Mouse (Mus musculus) midbrain, embryonic 14.5 days (tissue): Measurements from ENCODE around the gene Nell2. TPM values are rescaled to one million over a fixed set of nuclear protein-coding genes. Genes with fewer than 3 reads are reported as not detected.

Source experiments
- ATAC-seq: fragments of 200-750 bp; cut with Nextera tagmentation; 2 replicates; pipeline ENCODE4 v1.8.0; 2017; ENCODE audit warnings: moderate number of reproducible peaks, moderate library complexity; ENCODE audit not compliant: low FRiP score, low TSS enrichment
- DNase-seq: peaks from one replicate; pipeline ENCODE4 v3.0.0-alpha.2; 2015
- H3K27ac ChIP-seq: fragments of 300-500 bp; sonication (generic); replicated peaks from 2 replicates; pipeline ENCODE4 v1.5.1; 2014; ENCODE audit warnings: mild to moderate bottlenecking, low read depth, low read length, moderate library complexity
- H3K27me3 ChIP-seq: fragments of 300-500 bp; sonication (generic); 2 replicates; pipeline ENCODE4 v1.6.1; 2014; ENCODE audit warnings: low read length, control low read depth, mixed read lengths; ENCODE audit not compliant: control insufficient read depth, insufficient read depth
- H3K36me3 ChIP-seq: fragments of 300-500 bp; sonication (generic); 2 replicates; pipeline ENCODE4 v1.6.1; 2014; ENCODE audit warnings: low read length, control low read depth; ENCODE audit not compliant: control insufficient read depth, insufficient read depth
- H3K4me1 ChIP-seq: fragments of 300-500 bp; sonication (generic); 2 replicates; pipeline ENCODE4 v1.6.1; 2014; ENCODE audit warnings: mild to moderate bottlenecking, antibody characterized with exemption, low read length, control low read depth; ENCODE audit not compliant: control insufficient read depth, insufficient read depth
- H3K4me2 ChIP-seq: fragments of 300-500 bp; sonication (generic); 2 replicates; pipeline ENCODE4 v1.6.1; 2014; ENCODE audit warnings: mild to moderate bottlenecking, low read length, moderate library complexity
- H3K4me3 ChIP-seq: fragments of 300-500 bp; sonication (generic); replicated peaks from 2 replicates; pipeline ENCODE4 v1.5.1; 2014; ENCODE audit warnings: low read depth, low read length
- H3K9ac ChIP-seq: fragments of 300-500 bp; sonication (generic); replicated peaks from 2 replicates; pipeline ENCODE4 v1.6.1; 2014; ENCODE audit warnings: mild to moderate bottlenecking, low read length, moderate library complexity
- H3K9me3 ChIP-seq: fragments of 300-500 bp; sonication (generic); 2 replicates; pipeline ENCODE4 v1.6.1; 2016; ENCODE audit warnings: low read length, control low read depth, mixed read lengths; ENCODE audit not compliant: control insufficient read depth
- whole genome bisulfite sequencing: fragments of 180-500 bp; shearing (Covaris S2); extraction: QIAGEN DNeasy Blood & Tissue Kit; methylation state at CpG from one replicate; pipeline ENCODE4 v1.1.7; 2014; 5-methylcytosine and 5-hydroxymethylcytosine counted together
- polyA plus RNA-seq: library from polyadenylated mRNA; unstranded; fragments of >200 nt; fragmentation: Nextera tagmentation; extraction: Ambion mirVana; gene quantifications from 2 replicates; pipeline ENCODE4 v1.2.1, GENCODE M21; 2014

Gene Nell2
- polyA plus RNA-seq, 1 experiment from 2014 or later, result 170 TPM

DNA sequence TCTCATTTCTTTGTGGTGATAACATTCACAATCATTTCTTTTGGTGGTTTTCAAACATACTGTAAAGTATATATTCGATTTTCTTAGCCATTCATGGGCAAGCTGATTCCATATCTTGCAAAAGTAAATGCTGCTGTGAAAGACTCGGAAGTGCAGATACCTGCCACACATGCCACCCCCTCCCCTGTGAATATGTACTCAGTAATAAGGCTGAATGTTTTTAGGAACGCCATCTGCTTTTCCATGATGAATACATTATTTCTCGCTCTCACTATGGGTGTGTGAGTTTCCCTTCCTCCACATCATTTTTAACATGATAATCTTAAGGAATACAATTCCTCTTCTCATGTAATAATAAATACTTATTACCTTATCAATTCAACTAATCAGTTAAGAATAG is 90.6 kb downstream of the Nell2 start:
- H3K9ac ChIP-seq, result no peak overlapping the region
- no peak overlapping the region for H3K27ac ChIP-seq
- no peak for ATAC-seq
- H3K4me3 ChIP-seq, result no peak overlapping the region
- no peaks in the 10 kb centered on the region for H3K27me3 ChIP-seq
- 69% methylated on average over 4 of the region's 4 CpGs for WGBS
- no peak overlapping the region for H3K4me2 ChIP-seq
- 0 out of 2 replicates have a peak, but pooled peaks cover 1% of the 10 kb centered on the region for H3K4me1 ChIP-seq
- peaks cover 6% of the 10 kb centered on the region; the same call in 1 of the 2 replicates for H3K36me3 ChIP-seq
- no peaks in the 10 kb centered on the region for H3K9me3 ChIP-seq
- no peak for DNase-seq

DNA sequence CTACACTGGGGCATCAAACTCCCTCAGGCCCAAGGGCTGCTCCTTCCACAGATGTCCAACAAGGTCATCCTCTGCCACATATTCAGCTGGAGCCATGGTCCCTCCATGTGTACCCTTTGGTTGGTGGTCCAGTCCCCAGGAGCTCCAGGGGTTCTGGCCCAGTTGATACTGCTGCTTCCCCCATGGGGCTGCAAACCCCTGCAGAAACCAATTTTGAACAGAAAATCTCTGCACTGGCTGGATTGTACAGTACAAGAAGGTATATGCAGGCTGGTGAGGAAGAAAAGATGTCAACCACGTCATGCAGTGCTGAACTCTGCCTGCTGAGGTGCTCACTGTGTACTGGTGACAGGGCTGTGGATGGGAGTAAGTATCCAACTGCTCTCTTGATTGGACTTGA is 92.1 kb downstream of the Nell2 start:
- Histone ChIP-seq H3K4me1 (peaks cover 8% of the 10 kb centered on the region), H3K27me3 (no peaks in the 10 kb centered on the region), H3K27ac (no peak overlapping the region), H3K9me3 (no peaks in the 10 kb centered on the region), H3K4me3 (no peak overlapping the region), H3K4me2 (no peak overlapping the region), H3K9ac (no peak overlapping the region), H3K36me3 (peaks cover 11% of the 10 kb centered on the region; the same call in 1 of the 2 replicates)
- WGBS, result 87% methylated on average over 1 of the region's 1 CpGs
- no peak for DNase-seq
- ATAC-seq, result no peak

DNA sequence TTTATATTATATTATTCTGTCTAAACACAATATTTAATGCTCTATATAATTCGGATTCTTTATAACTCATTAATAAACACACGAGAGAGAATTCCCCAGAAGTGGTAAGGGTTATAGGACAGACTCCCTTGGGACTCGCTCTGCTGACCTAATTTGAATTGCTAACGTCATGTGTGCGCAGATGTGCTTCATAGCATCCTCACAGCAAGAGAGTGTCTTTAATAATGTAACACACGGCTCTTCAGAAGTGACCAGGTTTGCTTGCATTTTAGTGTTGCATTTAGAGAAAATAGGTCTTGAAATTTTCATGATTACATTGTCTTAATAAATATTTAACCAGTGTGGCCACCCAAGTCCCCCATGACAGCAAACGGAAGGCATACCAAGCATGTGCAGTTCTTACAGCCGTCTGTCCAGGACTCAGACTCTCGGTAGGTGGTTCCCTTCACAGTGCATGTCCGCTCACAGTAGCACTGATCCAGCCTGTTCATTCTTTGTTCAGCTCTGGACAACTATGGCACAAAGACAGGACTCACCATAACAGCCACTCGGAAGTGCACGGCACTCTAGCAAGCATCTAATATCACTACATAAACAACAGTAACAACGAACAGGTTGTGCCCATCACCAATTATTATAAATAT is 97.1 kb downstream of the Nell2 start:
- Histone ChIP-seq H3K27me3 (no peaks in the 10 kb centered on the region), H3K4me2 (no peak overlapping the region), H3K36me3 (peaks cover 23% of the 10 kb centered on the region; the same call in 1 of the 2 replicates), H3K27ac (peak overlapping the region; percentile 72), H3K4me3 (no peak overlapping the region), H3K9ac (no peak overlapping the region; the same call in 1 of the 2 replicates), H3K4me1 (peaks cover 18% of the 10 kb centered on the region), H3K9me3 (no peaks in the 10 kb centered on the region)
- peak; percentile 75; the same call in 1 of the 2 replicates for ATAC-seq
- peak; percentile 81 for DNase-seq
- 25% methylated on average over 13 of the region's 13 CpGs for WGBS

DNA sequence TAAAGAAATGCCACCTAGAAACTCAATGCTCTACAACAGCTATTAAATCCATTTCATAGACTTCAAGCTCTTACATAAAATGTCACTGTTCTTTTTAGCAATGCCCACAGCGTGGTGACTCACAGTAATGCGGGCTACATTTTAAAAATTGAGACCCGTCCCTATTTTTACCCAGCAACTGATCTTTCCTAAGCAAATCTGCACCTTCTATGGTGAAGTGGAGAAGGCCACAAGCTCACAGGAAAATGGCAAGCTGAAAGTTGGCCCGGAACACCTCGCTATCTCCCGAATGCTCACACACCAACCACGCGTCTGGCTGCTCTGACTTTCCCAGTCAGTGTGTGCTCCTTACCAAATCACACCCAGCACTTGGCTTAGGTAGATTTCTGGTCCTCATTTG is 98.4 kb downstream of the Nell2 start:
- Histone ChIP-seq H3K27ac (no peak overlapping the region), H3K9me3 (no peaks in the 10 kb centered on the region), H3K4me1 (peaks cover 18% of the 10 kb centered on the region), H3K4me3 (no peak overlapping the region), H3K27me3 (no peaks in the 10 kb centered on the region), H3K4me2 (no peak overlapping the region), H3K36me3 (peaks cover 18% of the 10 kb centered on the region; the same call in 1 of the 2 replicates), H3K9ac (no peak overlapping the region)
- no peak for DNase-seq
- 94% methylated on average over 8 of the region's 8 CpGs for WGBS
- no peak for ATAC-seq

- H3K4me1 ChIP-seq, result peaks cover 18% of the 10 kb centered on the region
- H3K36me3 ChIP-seq, result peaks cover 16% of the 10 kb centered on the region; the same call in 1 of the 2 replicates
- no peak for ATAC-seq
- H3K4me3 ChIP-seq, result no peak overlapping the region
- WGBS, result 47% methylated on average over 7 of the region's 7 CpGs
- no peak overlapping the region for H3K9ac ChIP-seq
- 0 out of 2 replicates have a peak overlapping the region, but pooled peaks have one; percentile 8 for H3K27ac ChIP-seq
- H3K9me3 ChIP-seq, result no peaks in the 10 kb centered on the region
- H3K4me2 ChIP-seq, result no peak overlapping the region
- no peak for DNase-seq
- H3K27me3 ChIP-seq, result no peaks in the 10 kb centered on the region
These were observed 100.2 kb downstream of the Nell2 start for GRCm38 (mm10) chr15:95428003-95428663.

DNA sequence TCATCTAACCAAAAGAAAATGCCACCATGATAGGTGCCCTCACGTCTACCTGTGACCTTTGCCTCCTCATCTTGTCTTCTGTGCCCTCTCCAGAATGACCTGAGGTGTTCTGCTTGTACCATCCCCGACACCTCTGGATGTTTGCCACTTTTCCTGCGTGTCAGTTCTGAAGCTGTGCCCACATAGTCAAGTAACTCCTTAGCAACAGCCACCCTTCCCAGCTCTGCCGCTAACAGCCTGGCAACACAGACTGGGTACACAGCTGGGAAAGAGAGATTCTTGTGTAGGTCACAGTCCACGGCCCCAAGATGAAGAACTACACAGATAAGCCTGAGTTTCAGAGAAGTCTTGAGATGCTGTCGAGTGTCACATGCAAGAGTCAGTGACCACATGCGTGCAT is 103.3 kb downstream of the Nell2 start:
- H3K27ac ChIP-seq, result no peak overlapping the region
- H3K27me3 ChIP-seq, result no peaks in the 10 kb centered on the region
- no peaks in the 10 kb centered on the region for H3K9me3 ChIP-seq
- H3K9ac ChIP-seq, result no peak overlapping the region
- DNase-seq (no peak), ATAC-seq (no peak)
- 85% methylated on average over 7 of the region's 7 CpGs for WGBS
- H3K4me2 ChIP-seq, result no peak overlapping the region
- H3K4me3 ChIP-seq, result no peak overlapping the region
- H3K4me1 ChIP-seq, result peaks cover 7% of the 10 kb centered on the region; the same call in 1 of the 2 replicates
- peaks cover 23% of the 10 kb centered on the region; the same call in 1 of the 2 replicates for H3K36me3 ChIP-seq

- Histone ChIP-seq H3K4me2 (no peak overlapping the region), H3K9ac (no peak overlapping the region), H3K9me3 (no peaks in the 10 kb centered on the region), H3K36me3 (peaks cover 12% of the 10 kb centered on the region; the same call in 1 of the 2 replicates), H3K27me3 (no peaks in the 10 kb centered on the region), H3K4me3 (no peak overlapping the region), H3K27ac (no peak overlapping the region), H3K4me1 (no peaks in the 10 kb centered on the region)
- DNase-seq (no peak), ATAC-seq (no peak)
- WGBS, result 56% methylated on average over 15 of the region's 15 CpGs
These were observed 106.0 kb downstream of the Nell2 start for GRCm38 (mm10) chr15:95422226-95422950.

DNA sequence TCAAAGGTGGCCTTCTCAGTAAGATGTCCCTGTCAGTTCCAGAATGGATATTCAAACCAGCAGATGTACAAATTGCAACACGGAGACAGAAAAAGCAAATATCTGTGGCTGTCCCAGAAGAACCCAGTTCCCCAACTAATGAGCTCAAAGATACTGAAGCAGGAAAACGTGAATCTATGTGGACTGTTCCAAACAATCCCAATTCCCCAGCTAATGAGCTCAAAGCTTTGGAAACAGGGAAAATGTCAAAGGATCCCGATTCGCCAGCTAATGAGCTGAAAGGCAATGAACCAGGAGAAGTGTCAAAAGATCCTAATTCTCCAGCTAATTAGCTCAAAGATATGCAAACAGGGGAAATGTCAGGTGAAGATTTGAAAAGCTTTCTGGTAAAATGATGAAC is 109.7 kb downstream of the Nell2 start:
- Histone ChIP-seq H3K4me1 (no peaks in the 10 kb centered on the region), H3K4me2 (no peak overlapping the region), H3K9me3 (no peaks in the 10 kb centered on the region), H3K9ac (no peak overlapping the region), H3K27ac (peak overlapping the region; percentile 17; the same call in 1 of the 2 replicates), H3K27me3 (no peaks in the 10 kb centered on the region), H3K4me3 (no peak overlapping the region), H3K36me3 (peaks cover 12% of the 10 kb centered on the region; the same call in 1 of the 2 replicates)
- WGBS, result 55% methylated on average over 4 of the region's 4 CpGs
- DNase-seq, result peak; percentile 46
- no peak for ATAC-seq
